Mouse (Mus musculus): ENCODE measurements around the gene Slc26a10.
A peak's percentile ranks its signal among the peaks of the same experiment; 100 is the strongest.

The Slc26a10 gene

DNA sequence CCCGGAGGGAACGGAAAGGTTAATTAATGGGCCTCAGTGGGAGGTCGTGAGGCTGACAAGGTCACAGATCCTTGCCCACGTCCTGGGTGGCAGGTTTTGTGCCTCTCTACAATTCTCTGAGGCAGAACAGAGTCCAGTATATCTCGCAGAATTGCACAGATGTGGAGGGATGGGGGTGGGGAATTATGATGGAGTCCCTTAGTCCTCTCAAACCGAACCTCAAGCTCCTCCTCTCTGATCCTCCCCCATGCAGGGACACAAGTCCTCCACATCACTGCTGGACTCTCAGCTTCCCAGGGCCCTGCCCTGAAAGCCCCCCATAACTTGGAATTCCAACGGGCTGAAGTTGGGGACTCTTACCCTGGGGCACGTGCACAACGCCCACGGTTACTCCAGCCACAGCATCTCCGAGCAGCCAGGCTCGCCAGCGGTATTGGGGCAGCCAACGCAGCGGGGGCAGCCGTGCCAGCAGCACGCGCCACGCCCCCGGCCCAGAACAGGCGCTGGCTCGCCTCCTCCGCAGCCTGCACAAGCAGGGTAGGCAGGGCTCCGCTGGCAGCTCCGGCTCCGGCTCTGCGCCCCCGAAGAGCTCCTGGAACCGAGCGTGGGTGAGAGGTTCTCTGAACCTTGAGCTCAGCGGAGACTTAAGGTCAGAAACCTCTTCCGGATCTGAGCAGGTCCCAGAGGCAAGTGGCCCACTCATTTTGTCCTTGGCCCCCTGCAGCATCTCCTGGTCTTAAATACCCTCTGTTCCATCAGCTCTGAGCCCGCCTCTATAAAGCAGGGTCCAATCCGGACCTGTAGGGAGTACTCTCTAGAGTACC is at the start of gene Slc26a10:
Gene Slc26a10 (minus strand): TSS at position 775 of the 824 bp plus-strand sequence.
- DNase-seq (ENCODE audit: low spot score): peak; percentile 50

DNA sequence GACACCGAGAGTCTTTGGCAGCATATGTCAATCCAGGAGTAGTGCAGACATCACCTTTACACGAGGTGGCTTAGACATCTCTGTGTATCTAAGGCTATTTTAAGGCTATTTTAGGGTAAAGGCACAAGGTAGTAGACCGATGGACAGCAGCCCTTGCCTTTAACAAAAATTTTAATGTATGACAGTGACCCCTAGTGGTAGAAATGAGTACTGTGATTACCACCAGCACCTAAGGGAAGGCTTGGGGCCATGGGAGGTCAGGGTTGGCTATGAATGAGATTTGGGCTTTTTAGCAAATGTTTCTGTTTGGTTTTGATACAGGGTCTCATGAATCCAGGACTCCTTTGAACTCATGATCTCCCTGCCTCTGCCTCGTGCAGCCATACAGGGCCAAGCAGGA is 48.5 kb upstream of the Slc26a10 start:
- peak; percentile 69 for DNase-seq (ENCODE audit: low spot score)

DNA sequence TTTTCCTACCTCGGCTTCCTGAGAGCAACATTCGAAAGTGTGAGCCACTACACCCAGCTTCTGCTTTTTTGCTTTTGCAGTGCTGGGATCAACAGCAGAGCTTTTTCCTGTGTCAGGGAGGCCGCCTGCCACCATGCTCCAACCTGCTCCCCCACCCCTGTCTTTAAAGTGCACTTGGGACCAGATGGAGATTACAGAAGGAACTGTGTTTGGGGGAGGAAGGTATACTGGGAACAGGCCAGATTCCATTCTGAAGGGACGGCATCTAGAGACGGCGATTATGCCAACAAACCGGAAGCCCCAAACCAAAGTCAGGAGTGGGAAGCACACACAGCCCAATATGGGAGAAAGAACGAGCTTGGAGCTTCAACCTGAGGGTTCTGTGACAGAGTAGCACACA is 46.7 kb upstream of the Slc26a10 start:
- no peak for DNase-seq (ENCODE audit: low spot score)

DNA sequence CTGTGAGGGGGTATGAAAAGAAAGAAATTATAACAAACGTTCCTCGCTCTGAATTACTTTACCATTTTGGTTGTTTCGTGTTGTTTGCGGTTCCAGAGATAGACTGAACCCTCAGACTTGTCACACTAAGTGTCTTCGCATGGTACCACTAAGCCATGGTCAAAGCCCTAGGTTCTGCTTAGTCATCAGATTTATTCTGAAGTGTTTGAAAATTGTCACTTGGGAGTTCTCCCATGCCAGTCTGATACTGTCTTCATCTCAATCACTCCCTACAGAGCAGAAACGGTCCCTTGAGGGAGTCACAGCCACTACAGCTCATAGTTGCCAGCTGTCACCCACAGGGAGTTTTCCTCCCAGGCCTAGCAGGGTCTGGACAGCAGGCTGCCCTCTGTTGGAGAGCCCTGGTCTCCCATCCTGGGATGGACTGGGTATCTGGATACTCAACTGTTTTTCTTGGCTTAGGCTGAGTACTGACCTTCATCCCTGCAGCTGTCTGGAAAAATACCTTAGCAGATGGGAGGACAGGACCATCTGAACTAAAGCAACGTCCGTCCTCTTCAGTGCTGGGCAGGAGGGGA is 46.0 kb upstream of the Slc26a10 start:
- DNase-seq (ENCODE audit: low spot score): no peak

DNA sequence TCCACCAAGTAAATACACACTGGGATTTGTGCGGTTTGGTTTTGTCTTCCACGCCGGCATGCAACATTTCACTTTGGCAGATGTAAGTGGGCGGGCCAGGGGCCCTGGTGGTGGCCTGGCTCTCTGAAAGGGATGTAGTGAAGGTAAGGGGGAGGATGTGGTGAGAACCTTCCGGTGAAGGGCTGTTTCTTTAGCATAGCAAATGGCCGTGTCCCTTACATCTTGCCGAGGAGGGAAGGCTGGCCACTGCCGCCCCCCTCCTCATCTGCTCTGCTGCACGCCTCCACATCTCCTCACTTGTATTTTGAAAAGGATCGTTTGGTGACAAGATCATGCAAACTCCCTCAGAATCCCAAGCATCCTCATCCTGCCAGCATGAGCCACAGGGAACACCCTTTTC is 45.3 kb upstream of the Slc26a10 start:
- no peak for DNase-seq (ENCODE audit: low spot score)

DNA sequence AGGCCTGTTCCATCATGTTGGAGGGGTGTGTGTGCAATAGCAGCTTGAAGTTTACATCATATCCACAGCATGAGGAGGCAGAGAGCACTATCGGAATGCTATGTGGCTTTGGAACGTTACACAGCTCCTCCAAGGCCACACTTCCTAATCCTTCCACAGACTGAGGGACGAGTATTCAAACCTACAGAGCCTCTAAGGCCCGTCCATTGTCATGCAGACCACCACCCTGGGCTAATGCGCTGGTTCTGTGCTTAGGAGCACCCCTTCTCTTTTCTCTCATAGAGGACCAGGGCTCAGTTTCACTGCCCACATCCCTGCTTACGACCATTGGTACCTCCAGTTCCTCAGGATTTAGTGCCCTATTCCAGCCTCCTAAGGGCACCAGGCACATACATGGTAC is 44.8 kb upstream of the Slc26a10 start:
- DNase-seq (ENCODE audit: low spot score): no peak

DNA sequence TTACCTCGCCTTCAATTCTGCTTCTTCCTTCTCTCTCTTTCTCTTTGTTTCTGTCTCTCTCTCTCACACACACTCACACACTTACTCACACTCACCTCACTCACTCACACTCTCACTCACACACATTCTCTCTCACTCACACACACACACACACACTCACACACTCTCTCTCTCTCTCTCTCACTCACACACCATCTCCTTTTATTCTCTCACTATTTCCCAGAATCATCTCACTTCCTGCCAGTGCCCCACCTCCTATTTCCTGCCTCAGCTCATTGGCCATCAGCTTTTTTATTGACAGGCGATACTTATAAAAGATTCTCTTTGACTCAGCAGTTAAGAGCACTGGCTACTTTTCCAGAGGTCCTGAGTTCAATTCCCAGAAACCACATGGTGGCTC is 37.9 kb upstream of the Slc26a10 start:
- DNase-seq (ENCODE audit: low spot score): no peak

DNA sequence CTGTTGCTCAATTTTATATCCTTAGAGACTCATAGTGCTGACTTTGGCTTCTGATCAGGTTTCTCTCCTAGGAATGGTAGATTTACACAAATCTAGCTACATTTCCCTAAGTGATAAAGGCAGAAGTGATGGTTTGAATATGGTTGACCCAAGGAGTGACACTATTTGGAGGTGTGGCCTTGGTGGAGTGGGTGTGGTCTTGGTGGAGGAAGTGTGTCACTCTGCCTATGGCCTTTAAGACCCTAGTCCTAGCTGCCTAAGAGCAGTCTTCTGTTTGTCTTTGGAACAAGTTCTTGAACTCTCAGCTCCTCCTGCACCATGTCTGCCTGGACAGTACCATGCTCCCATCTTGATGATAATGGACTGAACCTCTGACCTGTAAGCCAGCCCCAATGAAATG is 36.7 kb upstream of the Slc26a10 start:
- no peak for DNase-seq (ENCODE audit: low spot score)

DNA sequence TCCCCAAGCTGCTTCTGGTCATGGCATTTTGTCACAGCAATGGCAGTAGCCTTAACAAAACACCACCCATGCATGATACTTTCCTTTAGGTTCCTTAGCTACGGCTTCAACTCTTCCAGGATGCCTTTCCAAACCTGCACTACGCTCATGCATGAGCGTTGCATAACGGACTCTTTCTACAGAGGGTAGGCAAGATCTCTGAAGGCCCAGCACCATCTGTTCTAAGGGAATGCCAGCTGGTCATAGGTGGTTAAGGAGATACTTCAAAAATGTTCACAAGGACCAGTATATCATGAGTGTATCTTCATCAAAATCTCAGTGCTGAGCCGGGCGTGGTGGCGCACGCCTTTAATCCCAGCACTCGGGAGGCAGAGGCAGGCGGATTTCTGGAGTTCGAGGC is 36.0 kb upstream of the Slc26a10 start:
- DNase-seq (ENCODE audit: low spot score): no peak

DNA sequence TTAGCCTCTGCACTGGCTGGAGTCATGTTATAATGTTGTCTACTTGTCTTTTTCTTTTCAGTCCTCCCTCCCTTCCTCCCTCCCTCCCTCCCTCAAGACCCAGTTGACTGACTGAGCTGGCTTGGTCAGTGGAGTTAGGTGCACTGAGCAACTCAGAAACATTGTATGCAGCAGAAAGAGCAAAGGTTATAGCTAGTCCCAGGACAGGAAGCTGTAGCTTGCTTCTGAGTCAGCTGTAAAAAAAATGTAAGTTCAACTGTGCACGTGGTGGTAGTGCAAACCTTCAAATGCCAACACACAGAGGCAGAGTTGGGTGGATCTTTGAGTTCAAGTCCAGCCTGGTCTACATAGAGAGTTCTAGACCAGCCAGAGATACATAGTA is 34.0 kb upstream of the Slc26a10 start:
- no peak for DNase-seq (ENCODE audit: low spot score)

DNA sequence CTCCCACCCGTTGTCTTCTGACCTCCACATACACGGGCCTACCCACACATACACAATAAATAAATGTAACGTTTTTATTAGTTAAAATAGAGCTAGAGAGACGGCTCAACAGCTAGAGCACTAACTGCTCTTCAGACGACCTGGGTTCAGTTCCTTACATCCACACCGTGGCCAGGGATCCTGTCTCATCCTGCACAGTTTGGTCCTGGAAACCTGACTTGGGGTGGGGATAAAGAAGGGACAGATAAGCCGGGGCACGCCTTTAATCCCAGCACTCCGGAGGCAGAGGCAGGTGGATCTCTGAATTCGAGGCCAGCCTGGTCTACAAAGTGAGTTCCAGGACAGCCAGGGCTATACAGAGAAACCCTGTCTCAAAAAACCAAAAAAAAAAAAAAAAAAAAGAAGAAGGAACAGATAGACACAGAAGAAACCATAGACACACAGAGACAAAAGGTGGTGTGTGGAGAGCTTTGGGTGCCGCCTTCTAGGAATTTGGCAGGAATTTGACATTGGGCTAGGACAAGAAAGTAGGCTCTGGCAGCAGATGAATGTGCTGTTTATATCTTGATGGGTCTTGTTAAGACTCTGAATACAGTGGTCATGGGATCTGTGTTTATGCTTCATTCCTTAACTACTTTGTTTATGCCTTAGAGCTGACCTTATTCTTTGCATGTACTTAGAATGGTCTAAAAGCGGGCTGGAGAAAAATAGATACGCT is 33.4 kb upstream of the Slc26a10 start:
- no peak for DNase-seq (ENCODE audit: low spot score)

DNA sequence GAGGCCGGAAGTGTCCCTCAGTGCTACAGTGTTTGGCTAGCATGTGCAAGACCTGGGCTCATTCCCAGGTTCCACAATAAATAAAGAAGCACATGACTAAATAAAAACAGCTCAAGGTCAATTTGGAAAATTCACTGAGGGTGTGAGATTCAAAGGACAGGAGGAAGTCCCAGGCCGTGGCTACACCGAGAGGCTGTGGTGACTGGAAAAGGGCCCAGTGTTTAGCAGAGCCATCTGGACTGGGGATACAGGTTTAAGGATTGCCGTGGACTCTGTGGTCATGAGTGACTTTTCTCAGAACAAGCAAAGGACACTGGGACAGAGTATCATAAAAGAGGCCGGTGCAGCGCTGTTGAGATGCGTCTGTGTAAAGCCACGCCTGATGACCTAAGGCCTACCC is 32.8 kb upstream of the Slc26a10 start:
- no peak for DNase-seq (ENCODE audit: low spot score)

DNA sequence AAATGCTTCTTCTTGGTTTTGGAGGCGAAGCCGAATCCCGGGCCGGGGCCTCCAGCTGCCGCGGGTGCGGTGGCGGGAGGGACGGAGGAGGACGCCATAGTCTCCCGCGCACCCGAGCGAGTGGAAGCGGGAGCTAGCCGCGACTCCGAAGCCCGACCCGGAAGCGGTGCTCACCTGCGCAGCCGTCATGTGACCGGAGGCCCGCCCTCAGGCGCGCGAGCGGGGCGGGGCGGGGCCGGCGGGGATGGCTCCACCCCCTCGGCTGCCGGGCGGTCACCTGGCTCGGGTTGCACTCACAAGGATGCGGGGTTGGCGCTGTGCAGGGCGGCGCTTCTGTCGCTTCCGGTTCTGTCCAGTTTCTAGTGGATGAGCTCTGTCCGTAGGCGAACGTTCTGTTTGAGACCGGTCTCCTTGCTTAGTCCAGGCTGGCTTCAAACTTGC is 31.0 kb upstream of the Slc26a10 start, which contains the start of gene Pip4k2c:
Gene Pip4k2c (minus strand): TSS at position 172 of the 441 bp plus-strand sequence.
- DNase-seq (ENCODE audit: low spot score): peak; percentile 91

DNA sequence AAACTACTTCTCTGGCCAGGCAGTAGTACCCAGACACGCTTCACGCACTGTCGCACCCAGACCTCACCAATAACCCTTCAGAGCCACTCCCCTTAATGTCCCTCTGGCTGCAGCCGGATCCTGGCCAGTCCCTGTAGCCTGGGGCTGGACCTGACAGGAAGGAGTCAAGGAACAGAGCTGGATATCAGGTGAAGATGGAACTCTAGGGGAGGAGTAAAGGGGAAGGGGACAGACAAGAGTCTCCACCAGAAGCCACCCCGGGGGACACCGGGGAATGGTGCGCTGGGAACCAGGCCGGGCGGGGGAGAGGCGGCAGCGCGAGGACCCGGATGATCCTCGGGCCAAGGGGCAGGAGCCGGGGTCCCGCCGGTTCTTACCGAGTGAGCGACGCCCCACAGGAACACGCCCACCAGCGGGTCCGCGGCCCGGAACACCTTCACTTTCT is 30.5 kb upstream of the Slc26a10 start:
- DNase-seq (ENCODE audit: low spot score): no peak

DNA sequence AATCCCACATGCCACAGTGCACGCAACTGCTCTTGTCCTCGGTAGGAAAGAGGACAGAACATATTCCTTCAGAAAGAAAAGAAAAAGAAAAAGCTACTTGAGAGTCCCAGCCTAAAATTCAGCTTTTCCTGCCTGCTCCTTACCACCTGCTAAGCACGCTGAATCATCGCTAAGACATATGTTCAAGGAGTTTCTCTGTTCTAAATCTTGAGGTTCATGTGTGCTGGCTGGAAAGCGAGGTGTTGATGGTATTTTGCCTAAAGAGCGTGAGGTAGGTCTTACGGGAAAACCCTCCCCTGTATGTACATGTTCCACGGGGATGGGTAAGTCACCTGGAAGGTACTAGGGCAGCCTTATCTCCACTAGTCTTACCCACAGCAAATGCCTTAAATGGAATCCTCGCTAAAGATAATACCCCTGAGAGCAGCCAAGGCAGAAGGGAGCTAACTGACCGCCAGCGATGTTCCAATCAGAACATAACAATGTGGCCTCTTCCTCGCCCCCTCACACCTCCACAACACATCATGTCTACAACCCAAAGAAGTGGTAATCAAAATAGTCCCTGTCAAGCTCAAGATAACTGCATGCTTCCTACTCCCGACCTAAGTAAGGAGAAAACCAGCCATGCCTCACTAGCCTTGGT is 29.6 kb upstream of the Slc26a10 start:
- DNase-seq (ENCODE audit: low spot score): no peak

DNA sequence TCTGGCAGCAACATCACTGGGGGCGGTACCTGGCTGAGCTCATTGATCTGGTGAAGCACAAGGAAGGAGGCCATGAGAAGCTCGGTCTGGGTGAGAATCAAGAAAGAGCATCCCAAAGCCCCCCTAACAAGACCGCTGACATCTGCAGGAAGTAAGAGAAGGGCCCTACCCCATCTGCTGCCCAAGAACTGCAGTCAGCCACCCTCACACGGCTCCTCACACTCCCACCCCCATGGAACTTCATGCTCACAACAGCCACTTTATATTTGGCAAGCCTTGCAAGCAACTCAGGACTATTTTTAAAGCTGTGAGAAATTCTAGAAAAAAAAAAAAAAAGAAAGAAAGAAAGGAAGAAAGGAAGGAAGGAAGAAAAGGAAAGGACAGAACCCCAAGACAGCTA is 28.5 kb upstream of the Slc26a10 start:
- DNase-seq (ENCODE audit: low spot score): no peak

DNA sequence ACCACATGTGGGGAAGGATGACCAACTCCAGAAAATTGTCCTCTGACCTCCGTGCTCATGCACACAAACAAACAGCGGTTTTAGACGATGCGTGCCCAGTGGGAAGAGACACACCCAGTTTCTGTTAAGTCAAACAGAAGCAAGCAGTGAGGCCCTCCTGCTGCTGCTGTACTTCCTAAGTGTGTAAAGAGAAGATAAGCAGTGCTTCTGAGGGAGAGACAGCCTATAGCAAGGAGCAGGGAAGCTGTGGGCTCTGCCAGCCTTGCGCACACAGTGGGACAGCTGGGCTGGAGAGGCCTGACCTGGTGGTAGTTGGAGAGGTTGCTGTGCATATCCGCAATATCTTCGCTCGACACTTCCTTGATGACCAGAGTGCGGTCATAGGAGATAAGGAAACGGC is 24.9 kb upstream of the Slc26a10 start:
- no peak for DNase-seq (ENCODE audit: low spot score)

DNA sequence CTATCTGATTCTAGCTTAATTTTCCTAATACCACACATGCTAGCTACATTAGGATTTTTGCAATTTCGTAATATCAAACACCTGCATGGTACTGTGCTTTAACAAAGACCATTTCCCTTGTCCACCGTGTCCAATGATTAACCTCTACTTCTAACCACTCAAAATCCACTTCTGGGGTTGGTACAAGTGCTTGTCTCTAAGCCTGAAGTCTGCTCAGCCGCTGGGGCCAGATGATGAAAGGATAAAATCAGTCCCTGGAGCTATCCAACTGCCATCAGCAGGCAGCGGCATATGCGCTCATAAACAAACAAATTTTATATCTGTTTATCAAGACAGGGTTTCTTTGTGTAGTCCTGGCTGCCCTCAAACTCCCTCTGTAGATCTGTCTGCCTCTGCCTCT is 24.1 kb upstream of the Slc26a10 start:
- DNase-seq (ENCODE audit: low spot score): no peak

DNA sequence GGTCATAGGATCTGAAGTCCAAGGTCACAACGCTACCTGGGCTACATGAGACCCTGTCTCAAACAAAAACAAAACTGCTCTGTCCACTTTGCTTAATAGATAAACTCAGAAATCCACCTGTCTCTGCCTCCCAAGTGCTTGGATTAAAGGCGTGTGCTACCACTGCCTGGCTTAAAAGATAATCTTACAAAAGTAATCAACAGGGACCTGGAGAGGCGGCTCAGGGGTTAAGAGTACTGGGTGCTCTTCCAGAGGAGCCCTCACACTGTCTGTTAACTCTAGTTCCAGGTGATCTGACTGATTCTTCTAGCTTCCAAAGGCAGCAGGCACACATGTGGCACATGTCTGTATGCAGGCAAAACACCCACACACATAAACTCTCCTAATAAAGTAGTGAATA is 22.7 kb upstream of the Slc26a10 start:
- DNase-seq (ENCODE audit: low spot score): no peak

DNA sequence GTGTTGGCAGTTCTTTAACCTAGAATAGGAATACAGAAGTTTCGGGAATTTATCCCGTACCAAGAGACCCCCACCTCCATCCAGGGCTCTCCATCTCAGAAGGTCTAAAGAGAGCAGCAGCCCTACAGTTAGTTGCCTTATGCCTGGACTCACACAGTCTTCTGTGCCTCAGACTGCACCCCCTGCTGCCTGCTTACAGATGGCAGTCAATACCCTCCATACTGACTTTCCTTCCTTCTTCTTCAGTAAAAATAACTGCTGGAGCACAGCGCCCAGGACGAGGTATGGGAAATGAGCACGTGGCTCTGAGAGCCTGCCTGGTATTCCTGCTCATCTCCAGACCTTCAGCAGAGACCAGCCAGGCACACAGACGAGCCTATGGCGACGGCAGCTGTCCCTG is 19.8 kb upstream of the Slc26a10 start:
- no peak for DNase-seq (ENCODE audit: low spot score)

DNA sequence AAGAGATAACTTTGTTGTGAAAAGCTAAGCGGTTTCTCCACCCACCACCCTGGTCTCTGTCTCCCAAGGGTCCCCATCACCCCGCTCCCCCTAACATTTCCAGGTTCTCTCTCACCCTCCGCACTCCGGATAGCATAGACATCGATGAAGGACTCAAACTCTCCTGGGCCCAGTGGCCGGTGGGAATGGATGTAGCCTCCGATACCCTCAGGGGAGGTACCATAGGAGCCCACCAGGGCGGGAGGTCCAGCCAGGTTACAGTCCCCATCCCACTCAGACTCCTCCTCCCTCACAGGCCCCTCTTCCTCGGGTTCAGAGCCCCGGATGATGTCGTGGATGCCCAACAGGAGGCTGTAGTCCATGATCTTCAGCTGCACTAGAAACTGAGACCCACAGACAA is 19.0 kb upstream of the Slc26a10 start:
- no peak for DNase-seq (ENCODE audit: low spot score)

DNA sequence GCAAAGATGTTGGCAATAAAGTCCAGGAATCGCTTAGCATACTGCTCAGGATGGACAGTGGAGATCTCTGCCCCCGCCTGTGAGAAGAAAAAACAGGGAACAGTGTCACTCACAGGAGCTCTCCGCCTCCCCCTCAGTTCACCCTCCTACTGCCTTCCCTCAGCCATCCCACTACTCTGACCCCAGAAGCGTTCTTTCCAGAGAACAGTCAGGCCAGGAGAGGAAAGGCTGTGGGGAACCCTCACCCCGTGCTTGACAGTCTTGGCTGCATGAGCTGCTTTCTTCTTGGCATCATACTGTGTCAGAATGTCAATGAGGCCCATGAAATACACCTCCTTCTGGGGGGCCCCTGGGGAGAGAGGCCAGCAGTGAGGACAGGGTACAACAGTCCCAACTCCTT is 18.6 kb upstream of the Slc26a10 start:
- DNase-seq (ENCODE audit: low spot score): no peak

DNA sequence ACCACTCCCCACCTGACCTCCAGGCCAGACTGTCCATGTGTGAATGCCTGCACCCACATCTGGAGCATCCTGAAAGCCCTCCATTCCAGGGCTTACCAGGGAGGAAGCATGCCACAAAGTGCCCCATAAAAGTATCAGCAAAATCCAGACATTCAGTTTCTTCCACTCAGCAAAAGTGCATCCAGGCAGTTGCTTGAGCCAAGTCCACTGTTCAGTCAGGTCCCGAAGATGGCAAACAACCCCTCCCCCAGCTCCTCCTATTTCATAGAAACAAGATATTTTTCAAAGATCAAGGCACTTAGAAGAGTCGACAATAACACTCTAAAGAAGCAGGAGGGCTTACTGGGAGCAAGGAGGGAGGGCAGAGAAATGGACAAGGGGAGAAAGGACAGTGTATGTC is 18.0 kb upstream of the Slc26a10 start:
- no peak for DNase-seq (ENCODE audit: low spot score)

Data from layer of hippocampus, adult 11-12 months (tissue).